Mouse (Mus musculus) thymus, postnatal 0 days (tissue): Measurements from ENCODE around the gene Cog5. TPM values are rescaled to one million over a fixed set of nuclear protein-coding genes. Genes with fewer than 3 reads are reported as not detected.

ENCODE experiments used
- DNase-seq: peaks from one replicate; pipeline ENCODE4 v3.0.0-alpha.2; 2015; ENCODE audit warnings: low spot score
- polyA plus RNA-seq: library from polyadenylated mRNA; unstranded; fragments of >200 nt; fragmentation: Nextera tagmentation; extraction: Ambion mirVana; gene quantifications from 2 replicates; pipeline ENCODE4 v1.2.1, GENCODE M21; 2015

Cog5 gene
- polyA plus RNA-seq, 1 experiment from 2014 or later, result 34.0 TPM

DNA sequence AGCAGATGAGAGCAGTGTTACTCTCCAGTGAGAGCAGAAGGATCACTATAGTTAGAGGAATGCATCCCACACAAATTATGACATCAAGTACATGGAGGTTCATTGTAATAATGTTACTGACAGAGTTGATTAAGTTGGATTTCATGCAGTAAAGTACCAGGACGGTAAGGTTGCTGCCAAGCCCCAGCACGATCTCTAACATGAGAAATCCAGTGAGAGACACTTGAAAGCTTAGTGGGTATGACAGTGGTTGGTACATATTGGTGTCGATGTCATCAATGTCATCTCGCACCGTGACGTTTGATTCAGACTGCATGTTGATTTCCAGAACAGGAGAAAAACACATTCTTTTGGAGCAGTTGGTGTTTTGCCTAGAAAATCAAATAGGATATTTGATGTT is 55.0 kb downstream of the Cog5 start:
- no peak for DNase-seq

DNA sequence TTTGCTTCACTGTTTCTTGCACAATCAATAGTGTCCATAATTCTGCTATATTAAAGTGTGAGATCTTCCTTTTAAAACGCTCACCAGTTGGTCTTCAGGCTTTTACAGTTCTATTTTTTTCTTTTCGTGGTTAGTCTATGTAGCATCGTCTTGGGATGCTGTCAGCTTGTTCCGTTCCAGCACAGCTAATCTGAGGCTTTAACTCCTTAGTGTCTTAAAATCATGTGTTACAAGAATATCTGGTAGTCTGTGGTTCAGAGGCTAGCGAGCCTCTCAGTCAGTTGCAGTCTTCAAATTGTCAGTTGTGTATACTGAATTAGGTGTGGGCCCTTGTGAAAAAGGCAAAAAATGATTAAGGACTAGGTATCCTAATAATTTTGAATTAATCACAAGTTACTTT is 57.6 kb downstream of the Cog5 start:
- no peak for DNase-seq

GRCm38 (mm10) chr12:31712727-31713126 is 58.1 kb downstream of the Cog5 start:
- no peak for DNase-seq

GRCm38 (mm10) chr12:31713600-31713999 is 58.9 kb downstream of the Cog5 start, which contains the start of gene Gpr22:
Gene Gpr22 (minus strand): TSS chr12:31713947.
- no peak for DNase-seq

DNA sequence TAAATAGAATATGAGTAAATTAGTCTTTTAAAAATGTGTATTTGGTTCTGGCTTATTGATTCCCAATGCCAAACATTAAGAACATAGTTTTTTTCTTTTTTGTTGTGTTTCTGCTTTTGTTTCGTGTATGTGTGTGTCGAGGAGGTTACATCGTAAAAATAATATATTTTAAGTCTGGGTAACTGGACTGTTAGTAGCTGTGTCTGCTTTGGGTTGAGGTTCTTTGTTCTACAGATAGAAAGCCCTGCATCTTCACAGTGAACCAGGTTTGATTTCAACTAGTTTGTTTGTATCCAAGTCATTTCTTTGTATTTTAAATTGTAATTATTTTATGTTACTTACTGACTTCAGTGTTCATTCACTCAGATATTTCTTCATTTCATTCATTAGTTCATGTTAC is 59.4 kb downstream of the Cog5 start:
- no peak for DNase-seq

DNA sequence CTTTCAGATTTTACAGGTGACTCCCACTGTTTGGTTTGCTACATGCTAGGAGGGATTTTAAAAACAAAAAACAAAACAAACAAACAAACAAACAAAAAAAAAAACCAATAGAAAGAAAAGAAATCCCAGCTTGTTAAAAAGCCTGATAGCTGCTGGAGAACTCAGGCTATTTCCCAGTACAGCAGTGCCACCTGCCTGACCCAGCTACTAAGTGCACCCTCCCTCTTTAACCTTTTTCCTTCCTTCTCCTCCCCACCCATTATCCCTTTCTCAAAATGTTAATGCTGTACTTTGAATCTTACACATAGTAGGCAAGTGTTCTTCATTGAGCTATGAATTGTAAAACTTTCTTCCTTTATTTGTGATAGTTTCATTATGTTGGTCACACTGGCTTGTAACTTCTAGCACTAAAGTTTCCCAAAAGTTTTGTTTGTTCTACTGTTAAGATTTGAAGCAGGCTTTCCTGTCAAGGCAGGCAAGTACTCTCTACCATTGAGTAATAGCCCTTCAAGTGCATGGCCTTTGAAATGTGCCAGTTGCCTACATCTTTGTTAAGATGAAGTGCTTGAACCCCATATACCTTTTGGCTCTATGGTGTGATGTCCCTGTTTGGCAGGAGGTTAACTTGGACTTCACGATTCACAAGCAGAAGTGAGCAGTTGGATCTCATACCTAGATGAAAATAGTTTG is 65.1 kb downstream of the Cog5 start:
- DNase-seq, result no peak

DNA sequence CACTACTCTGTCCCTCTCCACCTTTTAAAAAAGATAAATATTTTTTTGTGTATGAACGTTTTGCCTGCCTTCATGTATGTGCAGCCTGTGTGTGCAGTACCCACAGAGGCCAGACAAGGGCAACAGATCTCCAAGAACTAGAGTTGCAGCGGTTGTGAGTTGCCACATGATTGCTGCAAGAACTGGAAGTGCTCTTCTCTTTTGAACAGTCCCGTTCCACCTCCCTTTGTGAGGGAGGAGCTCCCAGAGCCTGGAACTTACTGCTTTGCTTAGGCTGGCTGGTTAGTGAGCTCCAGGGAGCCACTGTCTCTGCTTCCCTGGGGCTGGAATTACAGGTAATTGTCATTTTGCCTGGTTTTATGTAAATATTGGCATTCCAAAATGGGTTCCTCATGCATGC is 69.9 kb downstream of the Cog5 start:
- no peak for DNase-seq

GRCm38 (mm10) chr12:31725511-31726275 is 71.0 kb downstream of the Cog5 start:
- DNase-seq, result no peak

DNA sequence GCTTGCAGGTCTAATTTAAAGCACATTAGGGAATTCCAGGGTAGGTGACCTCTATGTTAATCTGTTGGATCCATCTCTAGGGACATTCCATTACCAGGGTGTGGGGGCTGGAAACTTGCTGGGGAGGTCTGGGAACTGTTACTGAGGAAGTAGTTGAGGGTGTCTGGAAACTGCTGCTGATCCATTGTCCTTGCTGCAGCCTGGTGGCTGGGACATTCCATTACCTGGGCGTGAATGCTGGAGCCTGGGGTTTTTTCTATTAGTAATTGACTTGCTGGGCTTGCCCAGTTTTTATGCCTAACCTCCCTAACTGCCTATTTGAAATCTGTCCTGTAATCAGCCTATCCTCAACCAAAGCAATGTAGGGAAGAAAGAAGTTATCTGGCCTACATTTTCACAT is 72.0 kb downstream of the Cog5 start:
- no peak for DNase-seq

DNA sequence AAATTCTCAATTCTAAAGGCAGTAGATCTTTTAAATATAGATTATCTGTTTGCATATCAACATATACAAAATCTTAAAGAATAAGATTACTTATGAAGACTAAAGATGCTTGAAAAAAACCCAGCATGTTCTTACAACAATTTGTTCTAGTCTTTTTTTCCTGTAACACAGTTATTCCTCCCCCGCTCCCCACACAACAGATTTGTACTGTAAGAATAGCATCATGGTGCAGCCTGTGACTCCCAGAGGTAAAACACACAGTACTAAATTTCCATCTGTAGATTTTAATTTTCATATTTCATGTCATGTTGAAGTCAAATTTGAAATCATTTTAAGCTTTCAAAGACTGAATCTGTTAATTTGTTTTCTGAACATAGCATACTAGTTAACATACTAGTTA is 75.5 kb downstream of the Cog5 start:
- DNase-seq, result no peak

- DNase-seq, result no peak
Measured at GRCm38 (mm10) chr12:31734616-31735015, 79.9 kb downstream of the Cog5 start.

GRCm38 (mm10) chr12:31747301-31747700 is 92.6 kb downstream of the Cog5 start:
- no peak for DNase-seq

DNA sequence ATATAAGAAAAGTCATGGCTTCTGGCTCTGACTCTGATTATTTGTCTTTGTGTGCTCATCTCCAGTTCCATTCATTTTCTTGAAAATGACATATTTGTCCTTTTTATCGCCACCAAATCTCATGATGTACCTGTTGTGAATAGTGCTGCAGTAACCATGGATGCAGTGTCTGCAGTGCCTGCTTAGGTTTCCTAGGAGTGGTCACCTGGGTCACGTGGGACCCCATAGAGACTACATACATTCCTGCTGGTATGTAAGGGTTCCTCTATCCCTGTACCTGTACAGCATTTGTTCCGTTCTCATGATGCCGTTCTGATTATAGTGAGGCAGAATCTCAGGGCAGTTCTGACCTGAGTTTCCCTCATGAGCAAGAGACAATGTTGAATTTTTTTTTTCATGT is 95.2 kb downstream of the Cog5 start:
- DNase-seq, result no peak

DNA sequence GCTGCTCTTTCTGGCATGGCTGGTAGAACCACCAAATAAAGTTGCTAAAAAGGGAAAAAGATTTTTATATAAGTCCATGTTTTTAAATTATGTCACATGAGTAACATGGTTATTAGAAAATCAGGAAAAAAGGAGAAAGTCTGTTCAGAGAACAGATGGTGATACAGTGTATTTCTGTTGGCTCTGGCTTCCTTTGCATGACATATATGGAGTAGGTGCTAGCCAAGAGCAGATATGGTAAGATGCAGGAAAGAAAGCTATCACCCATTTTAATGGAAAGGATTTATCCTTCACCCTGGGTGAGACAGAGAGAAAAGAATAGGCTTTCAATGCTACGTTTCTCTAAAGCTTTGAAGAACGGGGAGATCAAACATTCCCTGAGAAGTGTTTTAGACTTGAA is 99.8 kb downstream of the Cog5 start:
- DNase-seq, result no peak

DNA sequence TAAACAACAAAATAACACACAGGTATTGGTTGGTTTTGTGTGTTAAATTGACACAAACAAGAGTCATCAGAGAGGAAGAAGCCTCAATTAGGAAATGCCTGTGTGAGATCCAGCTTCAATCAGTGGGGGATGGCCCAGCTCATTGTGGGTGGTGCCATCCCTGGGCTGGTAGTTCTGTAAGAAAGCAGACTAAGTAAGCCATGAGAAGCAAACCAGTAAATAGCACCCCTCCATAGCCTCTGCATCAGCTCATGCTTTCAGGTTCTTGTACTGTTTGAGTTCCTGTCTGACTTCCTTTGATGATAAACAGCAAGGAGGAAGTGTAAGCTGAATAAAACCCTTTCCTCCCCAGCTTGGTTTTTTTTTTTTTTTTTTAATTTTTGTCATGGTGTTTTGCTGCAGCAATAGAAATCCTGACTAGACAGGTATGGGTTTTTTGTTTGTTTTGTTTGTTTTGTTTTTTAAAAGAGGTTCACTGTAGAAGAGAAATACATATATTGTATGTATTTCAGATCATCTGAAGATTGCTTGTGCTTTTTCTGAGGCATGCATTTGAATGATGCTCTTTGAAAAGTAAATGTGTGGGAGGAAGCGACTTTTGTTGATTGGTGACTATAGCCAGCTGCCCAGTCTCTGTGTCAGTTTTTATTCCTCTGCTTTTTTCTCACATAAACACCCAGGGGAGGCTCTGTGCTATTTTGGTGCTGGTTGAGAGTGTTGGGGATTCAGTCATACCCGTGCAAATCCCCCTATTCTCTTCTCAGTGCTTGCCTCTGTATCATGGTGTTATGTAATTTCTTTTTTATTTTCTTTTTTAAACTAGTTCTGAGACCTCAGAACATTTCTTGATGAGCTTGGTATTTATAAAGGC is 101.5 kb downstream of the Cog5 start:
- DNase-seq, result peak; percentile 35

DNA sequence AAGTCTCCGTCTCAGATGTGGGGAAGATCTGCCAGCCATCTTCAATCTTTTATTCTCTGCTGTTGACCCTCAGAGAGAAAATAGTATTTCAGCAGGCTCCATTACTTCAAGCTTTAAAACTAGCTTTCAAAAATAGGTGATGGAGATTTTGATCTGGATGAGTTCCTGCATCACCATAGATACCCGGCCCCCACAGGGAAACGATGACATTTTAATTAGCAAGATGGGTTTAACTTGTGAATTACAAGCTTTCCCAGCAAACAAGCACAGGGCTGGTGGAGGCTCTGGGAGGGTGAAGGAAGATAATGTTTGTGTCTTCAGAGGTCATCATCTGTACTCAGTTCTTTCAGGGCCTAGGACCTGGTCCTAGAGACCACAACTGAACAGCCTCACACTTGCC is 118.9 kb downstream of the Cog5 start:
- DNase-seq, result no peak

DNA sequence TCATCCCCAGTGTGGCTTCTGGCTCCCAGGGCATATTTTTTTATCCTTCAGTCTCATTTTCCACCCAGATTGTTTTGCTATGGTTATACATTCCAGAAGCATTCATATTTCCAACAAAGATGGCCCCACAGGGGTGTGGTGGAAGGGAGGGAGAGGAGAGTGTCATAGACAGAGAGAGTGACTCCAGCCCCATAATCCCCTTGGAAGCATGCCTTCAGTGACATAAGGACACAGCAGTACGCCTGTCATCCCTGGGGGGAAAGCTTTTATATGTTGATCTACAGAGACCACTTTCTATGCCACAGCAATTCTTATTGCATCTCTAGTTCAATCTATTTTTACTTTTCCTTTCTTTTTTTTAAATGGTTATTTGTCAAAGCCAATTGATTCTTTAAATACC is 129.6 kb downstream of the Cog5 start:
- no peak for DNase-seq

DNA sequence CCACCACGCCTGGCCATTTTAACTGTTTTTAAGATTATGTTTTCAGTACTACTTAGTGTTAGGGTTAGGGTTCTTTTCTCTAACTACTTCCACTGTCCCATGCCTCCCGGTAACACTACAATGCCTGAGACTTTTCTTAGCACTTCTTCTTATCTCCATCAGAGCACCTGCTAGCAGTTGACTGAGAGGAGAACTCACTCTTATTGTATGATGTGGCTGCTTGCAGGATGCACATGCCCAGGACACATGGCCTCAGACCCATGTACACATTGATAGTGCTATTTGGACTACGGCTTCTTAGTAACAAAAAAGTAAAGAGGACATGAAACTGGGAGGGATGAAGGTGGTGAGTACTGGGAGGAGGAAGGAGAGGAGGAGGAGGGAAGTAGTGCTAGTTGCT is 133.9 kb downstream of the Cog5 start:
- no peak for DNase-seq

DNA sequence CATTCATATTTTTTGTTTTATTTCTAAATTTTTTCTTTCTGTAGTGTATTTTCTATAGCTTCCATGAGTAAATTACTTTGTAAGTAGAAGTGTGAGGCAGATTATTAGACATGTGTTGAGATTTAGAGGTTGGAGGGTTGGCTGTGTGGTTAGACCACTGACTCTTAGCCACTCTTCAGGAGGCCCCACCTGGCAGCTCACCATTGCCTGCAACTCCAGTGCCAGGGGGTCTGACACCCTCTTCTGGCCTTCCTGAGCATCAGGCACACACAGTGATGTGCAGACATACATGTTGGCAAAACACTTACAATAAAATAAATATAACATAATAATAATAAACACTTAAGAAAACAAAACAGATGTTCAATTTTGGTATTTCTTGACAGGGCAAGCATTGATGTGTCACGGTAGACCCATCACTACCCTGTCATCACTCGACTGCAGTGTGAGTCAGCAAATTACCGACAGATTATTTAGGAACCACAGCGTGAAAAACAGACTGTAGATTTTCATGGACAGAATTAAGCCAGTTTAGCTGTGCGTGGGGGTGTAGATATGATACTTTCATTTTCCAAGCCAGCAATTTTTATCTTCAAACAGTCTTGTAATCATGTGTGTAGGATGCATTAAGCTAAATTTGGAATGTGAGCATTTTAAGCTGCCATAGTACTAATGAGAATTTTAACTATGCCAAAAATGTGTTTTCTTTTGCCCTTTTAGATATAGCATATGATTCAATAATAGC is 151.9 kb downstream of the Cog5 start:
- no peak for DNase-seq

GRCm38 (mm10) chr12:31818051-31818461 is 163.4 kb downstream of the Cog5 start:
- no peak for DNase-seq

DNA sequence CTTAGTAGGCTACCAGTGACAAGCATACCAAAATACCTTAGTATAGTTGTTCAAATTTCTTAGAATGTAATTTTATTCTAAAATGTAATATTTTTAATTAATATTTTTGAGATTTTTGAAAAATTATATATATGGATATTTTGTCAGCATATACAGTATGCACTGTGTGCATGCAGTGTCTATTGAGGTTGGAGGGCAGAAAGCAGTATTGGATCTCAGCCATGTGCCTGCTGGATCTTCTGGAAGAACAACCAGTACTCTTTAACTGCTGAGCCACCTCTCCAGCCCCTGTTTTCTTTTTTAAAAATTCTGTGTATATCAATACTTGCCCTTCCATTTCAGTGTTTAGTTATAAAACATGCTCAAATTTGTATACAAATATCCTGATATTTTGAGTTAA is 164.4 kb downstream of the Cog5 start:
- no peak for DNase-seq
